Mouse (Mus musculus): ENCODE measurements around the gene Plgrkt.

DNA sequence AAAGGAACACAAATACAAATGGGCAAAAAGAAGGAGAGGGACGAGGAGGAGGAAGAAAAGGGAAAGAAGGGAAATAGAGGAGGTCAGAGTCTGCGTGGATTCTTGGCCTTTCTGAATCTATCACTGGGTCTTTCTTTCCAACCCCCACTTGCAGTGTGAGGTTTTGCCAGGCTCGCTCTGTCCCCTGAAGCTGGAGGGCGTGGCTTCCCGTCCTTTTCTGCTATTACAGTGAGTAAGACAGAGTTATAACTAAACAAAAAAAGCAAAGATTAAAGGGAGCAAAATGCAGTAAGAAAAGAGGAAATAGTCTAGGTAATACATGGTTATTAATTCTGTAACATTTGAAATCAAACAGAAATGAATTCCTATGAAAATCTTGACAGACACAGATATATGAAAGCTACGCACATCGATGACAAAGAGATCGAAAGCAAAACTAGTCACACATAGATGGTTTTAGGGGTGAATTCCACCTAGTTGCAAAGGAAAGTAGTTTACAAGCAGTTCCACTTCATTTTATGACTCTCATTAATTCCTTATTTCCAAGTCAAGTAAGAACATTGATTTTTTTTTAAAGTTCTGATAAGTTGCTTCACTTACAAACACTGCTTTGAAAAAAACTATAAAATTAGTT is 43.7 kb downstream of the Plgrkt start:
- TF ChIP-seq CTCF (IDR thresholded peaks at IDR 0.05; ENCODE audit: insufficient read depth, low read depth, low read length) (no peak), POLR2A (IDR thresholded peaks at IDR 0.05; ENCODE audit: insufficient read depth, low read depth, low read length) (no peak)
